Mouse (Mus musculus) lung, postnatal 0 days (tissue): Measurements from ENCODE around the gene Csad.

Experiments
- CTCF ChIP-seq: IDR thresholded peaks from 2 replicates; pipeline ENCODE4 v1.5.1; 2016; ENCODE audit warnings: antibody characterized with exemption, mild to moderate bottlenecking
- EP300 ChIP-seq: IDR thresholded peaks from 2 replicates; pipeline ENCODE4 v1.6.1; 2016; ENCODE audit warnings: antibody characterized with exemption, mild to moderate bottlenecking, control low read depth

- TF ChIP-seq CTCF = peak; percentile 4; the same call in 1 of the 2 replicates
- TF ChIP-seq EP300 = peak; percentile 31; the same call in 1 of the 2 replicates
Measured at GRCm38 (mm10) chr15:102202971-102203834, 1.3 kb downstream of the Csad start, which contains the start of gene Zfp740.
